Mouse (Mus musculus) activated CD4-positive, CD25-positive, alpha-beta regulatory T cell, adult 4 months (primary cell): ENCODE results near the gene Eno2. TPM values are rescaled to one million over a fixed set of nuclear protein-coding genes. Genes with fewer than 3 reads are reported as not detected.

Experiments used
- ATAC-seq: one replicate; pipeline ENCODE4 v1.8.0; 2017
- polyA plus RNA-seq, 2 experiments: library from polyadenylated mRNA; unstranded; fragments of 100-300 nt; shearing (Covaris generic); gene quantifications; one replicate each; pipeline ENCODE4 v1.2.1; 2017

Gene Eno2
- polyA plus RNA-seq, 2 experiments from 2014 or later, result 4.4 to 4.7 TPM

- peak; percentile 61 for ATAC-seq
Measured at GRCm38 (mm10) chr6:124759259-124759658, 10.2 kb downstream of the Eno2 start.

- ATAC-seq, result no peak
Measured at GRCm38 (mm10) chr6:124758849-124759232, 10.6 kb downstream of the Eno2 start.

- ATAC-seq, result no peak
Measured at GRCm38 (mm10) chr6:124757909-124758848, 11.3 kb downstream of the Eno2 start.

- ATAC-seq, result no peak
Measured at GRCm38 (mm10) chr6:124757351-124757880, 12.1 kb downstream of the Eno2 start.

DNA sequence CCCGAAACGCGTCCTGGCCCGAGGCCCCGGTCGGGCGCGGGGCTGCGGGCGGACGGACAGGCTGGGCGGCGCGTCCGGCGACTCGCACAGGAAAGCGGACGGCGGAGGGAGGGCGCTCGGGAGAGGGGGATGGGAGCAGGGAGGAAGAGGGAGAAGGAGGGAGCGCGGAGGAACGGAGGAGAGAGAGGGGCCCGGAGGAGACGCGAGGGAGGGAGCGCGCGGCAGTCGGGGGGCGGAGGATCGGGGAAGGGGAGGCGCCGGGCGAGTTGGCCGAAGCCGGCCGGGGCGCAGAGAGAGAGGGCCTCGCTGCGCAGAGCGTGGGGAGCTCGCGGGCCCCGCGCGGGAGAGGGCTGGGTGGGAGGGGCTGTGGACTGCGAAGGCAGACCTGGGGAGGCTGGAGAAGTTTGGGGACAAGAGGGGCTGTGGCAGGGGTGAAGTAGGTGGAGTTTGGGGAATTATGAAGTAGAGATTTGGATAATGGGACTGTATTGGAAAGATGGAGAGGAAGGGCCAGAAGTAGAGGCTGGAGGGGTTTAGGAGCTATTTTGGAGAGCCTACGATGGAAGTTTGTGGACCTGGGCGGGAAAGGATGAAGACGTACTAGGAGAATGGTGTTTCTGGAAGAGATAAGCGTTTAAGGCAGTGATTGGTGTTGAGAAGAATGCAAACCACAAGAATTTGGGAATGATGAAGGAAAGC lies 12.7 kb downstream of the Eno2 start:
- ATAC-seq, result peak; percentile 25

DNA sequence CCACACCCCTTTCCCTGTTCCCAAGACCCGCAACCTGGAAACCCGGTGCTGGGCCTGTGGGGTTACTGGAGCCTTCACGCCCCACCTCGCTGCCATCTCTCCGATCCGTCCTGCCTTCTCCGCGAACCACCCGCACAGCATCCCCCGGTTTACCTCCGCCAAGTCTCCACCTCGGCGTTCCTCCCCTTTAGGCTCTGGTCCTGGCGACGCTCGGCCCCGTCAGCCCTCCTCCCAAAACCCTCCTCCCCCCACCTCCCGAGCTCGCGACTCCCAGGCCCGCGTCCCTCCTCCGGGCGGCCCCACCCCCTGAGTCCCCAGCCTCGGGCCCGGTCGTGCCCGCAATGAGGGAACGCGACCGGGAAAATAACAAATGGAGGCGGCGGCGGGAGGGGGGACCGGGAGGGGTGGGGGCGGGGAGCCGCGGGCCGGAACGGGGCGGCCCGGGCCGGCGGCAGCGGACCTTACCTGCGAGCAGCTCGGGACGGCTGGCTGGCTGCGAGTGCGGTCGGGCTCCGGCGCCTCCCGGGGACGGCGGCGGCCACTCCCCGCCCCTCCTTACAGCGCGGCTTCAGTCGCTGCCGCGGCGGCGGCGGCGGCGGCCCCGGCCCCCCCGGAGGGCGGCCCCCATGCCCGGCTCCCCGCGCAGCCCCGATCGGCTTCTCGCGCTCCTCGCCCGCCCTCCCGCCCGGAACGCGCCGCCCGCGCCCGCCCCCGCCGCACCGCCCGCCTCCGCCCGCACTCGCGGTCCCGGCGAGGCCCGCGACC lies 13.5 kb downstream of the Eno2 start, which contains the start of the genes Gm45234 and Atn1:
Gene Gm45234, minus strand, starts transcription at position 191 of the 765 bp plus-strand sequence.
Gene Atn1, minus strand, starts transcription at position 694 of the 765 bp plus-strand sequence.
- peak; percentile 33 for ATAC-seq

DNA sequence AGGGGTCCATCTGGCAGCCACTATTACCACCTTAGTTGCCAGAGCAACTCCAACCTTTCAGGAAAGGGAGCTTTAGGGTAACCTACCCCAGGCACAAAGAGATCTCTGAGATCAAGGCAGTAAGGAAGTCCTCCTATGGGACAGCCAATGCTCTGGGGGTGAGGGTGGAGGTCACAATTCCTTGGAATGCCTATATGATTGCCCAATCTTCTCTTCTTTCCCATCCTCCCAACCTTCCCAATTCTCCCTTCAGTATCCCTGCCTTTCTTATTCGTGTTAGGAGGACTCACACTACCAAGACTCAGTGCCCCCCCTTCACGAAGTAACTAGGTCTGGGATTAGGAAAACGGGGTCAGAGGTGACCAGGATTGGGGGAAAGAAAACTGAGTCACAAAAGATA lies 14.2 kb downstream of the Eno2 start:
- ATAC-seq, result no peak

DNA sequence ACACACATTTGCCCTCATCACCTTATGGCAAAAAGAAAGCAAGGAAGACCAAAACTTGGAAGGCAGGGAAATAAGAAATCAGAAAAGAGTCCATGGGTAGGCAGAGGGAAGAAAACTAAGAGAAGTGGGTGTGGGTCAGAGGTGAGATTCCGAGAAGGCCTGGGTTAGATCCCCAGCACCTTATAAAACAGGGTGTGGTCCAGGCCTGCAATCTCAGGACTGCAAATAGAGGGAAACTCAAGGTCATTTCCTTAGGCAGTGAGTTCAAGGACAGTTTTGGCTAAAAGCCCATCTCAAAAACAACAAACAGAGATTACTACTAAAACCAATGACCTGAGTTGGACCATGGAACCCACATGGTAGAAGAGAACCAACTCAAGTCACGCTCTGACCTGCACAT lies 15.6 kb downstream of the Eno2 start:
- ATAC-seq, result no peak

DNA sequence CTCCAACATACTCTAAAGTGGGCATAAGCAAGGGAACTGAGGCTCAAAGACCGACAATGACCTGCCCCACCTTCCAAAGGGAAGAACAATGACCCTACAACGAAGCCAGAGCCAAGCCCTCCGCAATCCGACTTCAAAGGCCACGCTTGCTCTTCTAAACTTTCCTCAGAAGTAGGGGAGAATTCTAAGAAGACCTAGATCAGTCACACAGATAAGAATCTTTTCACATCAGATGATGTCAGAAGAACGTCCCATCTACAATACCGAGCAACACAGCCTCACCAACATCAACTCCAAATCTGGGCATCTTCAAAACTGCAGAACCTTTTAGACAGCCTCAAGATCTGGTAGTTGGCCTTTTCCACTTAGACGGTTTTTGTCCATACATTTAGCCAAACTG lies 19.1 kb downstream of the Eno2 start:
- peak; percentile 67 for ATAC-seq

- no peak for ATAC-seq
Measured at GRCm38 (mm10) chr6:124746654-124747632, 22.5 kb downstream of the Eno2 start.

DNA sequence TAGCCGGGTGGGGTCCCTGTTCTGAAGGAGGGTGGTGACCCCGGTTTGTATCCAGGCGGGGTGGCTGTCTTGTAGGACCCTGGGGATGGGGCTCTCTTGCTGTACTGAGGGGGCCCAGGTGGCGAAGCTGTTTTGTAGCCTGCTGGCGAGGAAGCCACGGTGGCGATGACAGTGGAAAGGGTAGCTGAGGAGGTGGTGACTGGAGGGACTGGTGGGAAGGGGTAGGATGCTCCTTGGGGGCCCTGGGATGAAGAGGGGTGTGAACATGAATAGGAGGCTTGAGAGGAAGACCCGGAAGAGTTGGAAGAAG lies 23.2 kb downstream of the Eno2 start:
- ATAC-seq, result no peak

DNA sequence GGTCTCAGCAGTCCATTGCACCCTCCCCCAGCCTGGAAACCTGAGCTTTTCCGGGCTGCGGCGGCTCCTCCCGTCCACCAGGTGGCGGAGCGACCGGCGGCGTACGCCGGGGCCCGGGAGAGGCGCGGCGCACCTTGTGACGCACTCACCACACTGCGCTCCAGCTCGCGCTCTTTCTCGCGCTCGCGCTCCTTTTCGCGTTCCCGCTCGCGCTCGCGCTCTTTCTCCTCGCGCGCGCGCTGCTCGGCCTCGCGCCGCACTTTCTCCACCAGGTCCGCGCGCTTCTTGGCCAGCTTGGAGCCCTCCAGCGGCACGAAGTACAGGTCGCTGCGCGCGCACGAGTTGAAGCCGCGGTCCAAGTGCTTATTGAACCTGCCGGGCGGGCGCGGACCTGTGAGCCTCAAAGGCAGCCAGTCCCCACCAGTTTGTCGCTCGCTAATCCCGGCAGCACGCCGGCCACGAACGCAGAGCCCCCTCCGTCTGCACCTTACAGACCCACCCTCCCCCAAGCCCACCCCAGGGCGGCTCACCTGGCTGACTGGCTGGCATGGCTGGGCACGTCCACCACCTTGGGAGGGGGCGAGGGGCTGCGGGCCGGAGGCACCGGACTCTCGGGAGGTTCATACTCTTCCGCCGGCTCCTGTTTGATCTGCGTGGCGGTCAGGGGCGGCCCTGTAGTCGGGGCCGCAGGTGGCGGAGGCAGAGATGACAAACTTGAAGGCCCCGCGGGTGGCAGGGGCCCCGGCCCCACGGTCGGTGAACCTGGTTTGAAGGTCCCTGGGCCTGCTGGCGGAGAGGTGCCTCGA lies 23.8 kb downstream of the Eno2 start:
- peak; percentile 55 for ATAC-seq

- no peak for ATAC-seq
Measured at GRCm38 (mm10) chr6:124744755-124745321, 24.6 kb downstream of the Eno2 start.

- no peak for ATAC-seq
Measured at GRCm38 (mm10) chr6:124743647-124744046, 25.8 kb downstream of the Eno2 start.

DNA sequence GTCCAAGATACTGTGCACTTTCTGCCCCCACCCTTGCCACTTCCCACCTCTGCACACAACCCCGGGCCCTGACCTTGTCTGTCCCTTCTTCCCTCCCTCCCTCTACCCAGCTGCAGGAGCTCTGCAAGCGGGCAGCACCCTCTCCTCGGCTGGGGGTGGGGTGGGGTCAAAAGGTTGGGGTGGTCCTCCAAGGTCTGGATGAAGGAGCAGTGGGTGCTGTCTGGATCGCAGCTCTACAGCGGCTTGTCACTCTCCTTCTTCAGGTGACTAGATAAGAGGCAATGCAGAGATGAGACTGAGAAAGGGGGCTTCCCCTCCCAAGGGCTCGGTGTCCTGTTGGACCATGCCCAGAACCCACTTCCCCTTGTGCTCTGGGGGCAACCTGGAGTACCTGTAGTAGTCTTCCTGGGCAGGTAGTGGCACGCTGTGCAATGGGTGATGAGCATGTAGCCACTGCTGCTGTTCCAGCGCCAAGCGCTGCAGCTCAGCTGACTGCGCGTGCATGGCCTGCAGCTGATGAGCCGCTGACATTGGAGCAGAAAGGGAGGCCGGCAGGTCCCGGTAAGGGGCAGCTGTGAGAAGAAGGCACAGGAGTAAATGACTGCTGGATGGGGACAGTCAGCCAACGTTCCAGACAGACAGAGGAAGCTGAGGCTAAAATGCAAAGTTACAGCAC lies 26.5 kb downstream of the Eno2 start:
- no peak for ATAC-seq

GRCm38 (mm10) chr6:124741842-124742241 lies 27.6 kb downstream of the Eno2 start:
- no peak for ATAC-seq

DNA sequence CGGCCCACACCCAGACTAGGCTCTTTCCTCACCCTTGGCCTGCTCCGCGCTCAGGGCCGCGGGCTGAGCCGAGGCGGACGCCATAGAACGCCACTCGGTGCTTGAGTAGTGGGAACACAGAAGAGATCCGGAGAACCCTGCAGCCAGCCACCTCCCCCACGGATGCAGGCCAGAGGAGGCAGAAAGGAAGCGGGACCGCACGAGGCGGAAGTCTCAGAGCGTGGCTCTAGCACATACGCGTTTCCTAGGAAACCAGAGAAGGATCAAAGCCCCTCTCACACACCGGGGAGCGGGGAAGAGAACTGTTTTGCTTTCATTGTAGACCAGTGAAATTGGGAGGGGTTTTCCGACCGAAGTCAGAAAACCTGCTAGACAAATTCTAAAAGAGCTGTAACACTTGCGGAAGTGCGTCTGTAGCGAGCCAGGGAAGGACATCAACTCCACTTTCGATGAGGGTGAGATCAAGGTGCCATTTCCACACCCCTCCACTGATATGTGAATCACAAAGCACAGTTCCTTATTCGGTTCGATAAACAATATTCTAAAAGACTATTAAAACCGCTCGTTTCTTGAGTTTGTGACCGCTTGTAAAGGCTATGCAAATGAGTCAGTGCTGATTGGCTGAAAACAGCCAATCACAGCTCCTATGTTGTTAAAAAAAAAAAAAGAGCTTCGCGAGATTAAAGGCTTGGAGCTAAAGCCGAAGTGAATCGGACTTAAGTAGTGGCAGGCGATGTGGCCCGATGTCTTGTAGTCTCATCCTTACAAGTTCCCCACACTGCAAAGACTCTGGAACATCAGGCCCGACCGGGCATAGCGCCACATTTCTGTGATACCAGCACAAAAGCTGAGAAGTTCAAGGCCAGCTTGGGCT lies 28.3 kb downstream of the Eno2 start, which contains the start of gene Grcc10:
Gene Grcc10, minus strand, starts transcription at position 487 of the 874 bp plus-strand sequence.
- peak; percentile 82 for ATAC-seq

- ATAC-seq, result peak; percentile 9
Measured at GRCm38 (mm10) chr6:124740211-124740887, 29.1 kb downstream of the Eno2 start.
